Mouse (Mus musculus) thymus, postnatal 10 days (tissue): ENCODE results near the gene Gcnt3.

Experiments used
- DNase-seq, 2 experiments: peaks; one replicate each; pipeline ENCODE4 v3.0.0; 2021; ENCODE audit warnings: low spot score in 2 of 2

Gcnt3 gene

DNA sequence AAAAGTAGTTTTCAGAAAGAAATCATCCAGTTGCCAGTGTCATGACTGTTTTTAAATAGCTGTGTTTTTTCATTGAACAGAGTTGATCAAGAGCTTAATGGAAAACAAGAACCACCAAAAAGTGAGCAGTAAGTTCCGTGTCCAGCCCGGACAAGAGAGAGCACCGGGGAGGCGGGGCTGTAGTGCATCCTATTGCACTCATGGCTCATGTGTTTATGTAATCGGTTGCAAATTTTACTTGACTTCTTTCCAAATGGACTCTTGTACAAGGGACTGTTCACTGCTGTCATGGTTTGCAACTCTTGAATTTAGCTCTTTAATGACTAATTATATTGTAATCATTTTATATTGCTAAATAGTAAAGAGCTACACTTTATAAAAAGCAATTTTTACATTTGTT is 30.9 kb downstream of the Gcnt3 start:
- DNase-seq, result no peak

DNA sequence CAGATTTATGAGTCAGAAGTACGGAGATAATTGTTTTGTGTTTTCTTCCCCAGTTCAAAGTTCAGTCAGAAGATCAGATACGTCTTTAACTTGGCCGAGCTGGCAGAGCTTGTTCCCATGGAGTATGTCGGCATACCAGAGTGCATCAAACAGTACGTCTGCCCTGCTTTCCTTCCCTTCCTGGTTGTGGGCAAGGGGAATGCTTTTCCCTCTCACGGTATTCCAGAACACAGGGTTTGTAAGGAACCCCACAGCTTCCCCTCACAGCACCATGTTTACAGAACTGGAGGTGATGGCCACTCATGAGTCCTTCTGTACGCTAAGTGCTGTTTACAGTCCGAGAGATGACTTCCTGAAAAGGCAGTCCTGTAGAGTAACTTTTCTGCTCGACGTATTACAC is 34.4 kb downstream of the Gcnt3 start:
- no peak for DNase-seq

DNA sequence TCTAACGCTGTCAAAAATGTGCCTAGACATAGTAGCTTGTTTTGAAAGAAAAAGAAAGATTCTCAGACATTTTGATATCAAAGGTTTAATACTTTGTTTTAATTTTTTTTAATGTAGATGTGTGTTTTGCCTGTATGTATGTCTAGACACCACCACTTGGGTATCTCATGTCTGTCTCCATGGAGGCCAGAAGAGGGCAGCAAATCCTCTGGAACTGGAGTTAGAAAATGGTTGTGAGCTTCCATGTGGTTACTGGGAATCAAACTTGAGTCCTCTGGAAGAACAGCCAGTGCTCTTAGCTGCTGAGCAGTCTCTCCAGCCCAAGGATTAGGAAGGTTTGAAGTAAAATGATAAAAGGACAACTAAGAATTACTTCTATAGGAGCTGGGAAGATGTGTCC is 38.6 kb downstream of the Gcnt3 start:
- no peak for DNase-seq

DNA sequence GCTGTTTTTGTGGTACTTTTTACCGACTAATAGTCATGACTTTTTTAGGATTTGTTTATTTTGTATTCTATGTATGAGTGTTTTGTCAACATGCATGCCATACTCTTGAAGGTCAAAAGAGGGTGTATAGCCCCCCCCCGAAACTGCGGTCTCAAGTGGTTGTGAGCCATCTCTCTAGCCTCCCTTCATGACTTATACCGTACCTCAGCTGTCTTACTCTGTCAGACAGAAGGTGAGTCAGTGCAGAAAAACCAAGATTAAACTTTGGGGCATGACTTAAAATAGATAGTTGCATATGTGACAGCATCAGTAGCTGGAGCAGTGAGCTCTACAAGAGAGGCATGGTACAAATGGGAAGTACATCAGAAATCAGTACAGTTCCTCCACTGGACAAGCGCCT is 43.3 kb downstream of the Gcnt3 start:
- no peak for DNase-seq

DNA sequence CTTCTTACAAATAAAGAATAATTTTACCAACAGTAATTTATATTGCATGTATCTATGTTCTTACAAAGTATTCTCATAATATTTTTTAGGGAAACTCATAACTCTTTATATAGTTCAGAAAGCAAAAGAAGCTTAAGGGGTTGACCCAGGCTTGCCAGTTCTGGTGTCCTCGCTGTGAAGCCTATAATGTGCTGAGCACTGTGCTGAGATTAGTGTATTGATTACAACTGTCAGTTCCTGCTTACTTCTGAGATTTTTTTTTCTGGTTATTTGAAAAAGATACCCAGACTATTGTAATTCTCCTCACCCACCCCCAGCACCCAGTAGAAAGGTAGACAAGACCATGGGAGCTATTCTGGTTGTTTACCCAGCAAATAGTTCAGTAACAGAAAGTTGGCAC is 44.4 kb downstream of the Gcnt3 start:
- no peak for DNase-seq

DNA sequence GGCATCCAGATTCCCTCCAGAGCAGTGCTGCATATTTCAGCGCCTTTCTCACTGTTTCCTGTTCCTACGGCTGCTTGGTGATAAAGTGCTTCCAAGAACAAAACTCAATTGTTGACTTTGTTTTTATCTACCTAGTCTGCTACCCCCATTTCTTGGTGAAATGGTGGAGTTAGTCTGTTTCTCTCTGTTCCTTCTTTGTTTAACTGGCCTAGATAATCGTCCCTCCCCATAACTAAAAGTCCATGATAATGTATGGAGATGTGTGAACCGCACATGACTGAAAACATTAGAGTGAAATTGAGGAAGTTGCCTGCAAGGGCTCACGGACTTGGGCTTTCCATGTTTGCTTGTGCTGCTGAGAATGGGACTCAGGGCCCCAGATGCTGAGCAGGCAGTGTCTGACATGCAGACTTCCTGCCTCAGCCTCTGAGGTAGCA is 45.0 kb downstream of the Gcnt3 start:
- no peak for DNase-seq

DNA sequence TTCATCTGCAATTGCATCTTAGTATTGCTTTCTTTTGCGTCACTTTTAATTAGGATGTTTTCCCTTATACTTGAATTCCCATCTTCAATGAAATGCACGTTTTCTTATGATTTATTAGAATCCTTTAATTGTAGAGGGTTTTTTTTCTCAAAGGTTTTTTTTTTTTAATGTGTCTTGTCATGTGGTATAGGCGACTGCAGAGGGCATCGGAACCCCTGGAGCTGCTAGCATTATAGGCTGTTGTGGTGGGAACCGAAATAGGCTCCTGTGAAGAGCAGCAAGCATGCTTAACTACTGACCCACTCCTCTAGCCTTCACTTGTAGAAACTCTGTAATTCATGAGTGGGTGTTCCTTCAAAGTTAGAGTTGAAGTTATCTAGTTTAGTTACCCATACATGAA is 47.5 kb downstream of the Gcnt3 start:
- DNase-seq, result no peak

DNA sequence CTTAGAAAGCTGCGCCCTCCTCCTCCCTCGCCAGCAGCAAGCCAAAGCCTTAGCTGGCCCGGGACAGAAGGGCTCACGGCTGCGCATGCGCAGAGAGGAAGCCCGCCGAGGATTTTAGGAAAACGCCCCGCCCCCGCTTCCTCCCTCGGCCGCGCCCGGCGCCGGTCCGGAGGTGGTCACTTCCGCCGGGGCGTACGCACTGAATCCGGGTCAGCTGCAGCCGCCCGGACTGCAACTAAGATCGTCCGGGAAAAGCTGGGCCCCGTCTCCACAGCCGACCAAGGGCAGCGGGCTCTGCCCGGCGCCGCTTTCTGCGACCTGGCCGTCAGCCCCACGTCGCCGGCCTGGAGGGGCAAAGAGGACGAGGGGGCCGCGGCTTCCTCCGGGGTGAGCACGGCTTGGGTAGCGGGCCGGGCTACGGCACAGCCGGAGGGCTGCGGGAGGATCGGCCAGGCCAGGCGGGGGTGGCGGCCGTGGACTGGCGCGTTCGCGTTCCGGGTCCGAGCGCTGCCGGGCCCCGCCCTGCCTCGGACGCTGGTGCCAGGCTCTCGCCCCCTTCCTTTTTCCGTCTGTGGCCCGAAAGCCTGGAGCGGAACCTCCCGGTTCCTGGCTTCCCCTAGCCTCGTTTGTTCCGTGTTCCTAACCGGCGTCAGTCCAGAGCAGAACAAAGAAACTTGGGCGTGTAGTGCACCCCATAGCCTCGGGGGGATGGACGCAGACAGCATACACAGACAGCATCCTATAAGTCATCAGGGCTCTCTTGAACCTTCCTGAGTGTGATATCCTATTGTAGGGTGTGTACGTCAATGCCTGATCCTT is 48.4 kb downstream of the Gcnt3 start, which contains the start of gene Bnip2:
Bnip2 (plus strand) TSS at position 164 of the 819 bp plus-strand sequence.
- DNase-seq, result peak; percentile 71 to 88

DNA sequence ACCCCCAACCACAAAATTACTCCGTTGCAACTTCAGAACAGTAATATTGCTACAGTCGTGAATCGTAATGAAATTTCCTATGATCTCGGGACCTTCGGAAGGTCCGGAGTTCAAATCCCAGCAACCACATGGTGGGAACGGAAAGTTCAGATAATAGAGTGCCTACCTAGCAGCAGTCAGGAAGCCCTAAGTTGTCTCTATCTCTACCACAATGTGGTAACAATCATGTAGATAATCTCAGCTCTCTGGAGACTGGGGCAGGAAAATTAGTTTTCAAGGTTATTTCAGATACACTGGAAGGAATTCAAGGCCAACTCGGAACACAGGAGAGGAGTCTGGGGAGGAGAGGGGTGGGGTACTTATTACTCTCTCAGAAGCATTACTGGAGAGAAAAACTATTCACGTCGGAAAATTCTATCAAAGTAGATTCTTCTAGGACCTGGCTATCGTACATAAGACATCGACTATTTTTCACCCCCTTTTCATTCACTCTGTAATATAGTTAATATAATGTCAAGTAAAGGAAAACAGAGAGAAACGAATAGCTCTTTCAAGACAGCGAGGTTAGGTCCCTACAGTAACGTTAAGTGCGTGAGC is 49.1 kb downstream of the Gcnt3 start:
- DNase-seq, result no peak

DNA sequence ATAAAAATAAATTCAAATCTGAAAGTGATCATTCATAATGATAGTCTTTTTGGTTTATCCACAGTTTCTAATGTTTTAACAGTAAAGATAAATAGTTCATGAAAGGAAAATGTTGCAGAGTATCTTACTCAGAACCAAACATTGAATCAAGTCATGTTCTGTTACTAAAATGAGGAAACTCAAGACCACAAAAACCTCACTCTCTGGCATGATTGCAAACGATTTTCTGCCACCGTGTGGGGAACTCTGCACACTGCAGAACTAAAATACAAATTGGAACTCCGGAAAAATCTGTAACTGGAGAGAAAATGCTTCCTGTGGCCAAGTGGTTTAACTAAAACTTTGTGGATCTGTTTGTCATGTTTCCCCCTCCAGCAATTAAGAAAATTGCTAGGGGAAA is 50.3 kb downstream of the Gcnt3 start:
- DNase-seq, result peak; percentile 19 to 54

DNA sequence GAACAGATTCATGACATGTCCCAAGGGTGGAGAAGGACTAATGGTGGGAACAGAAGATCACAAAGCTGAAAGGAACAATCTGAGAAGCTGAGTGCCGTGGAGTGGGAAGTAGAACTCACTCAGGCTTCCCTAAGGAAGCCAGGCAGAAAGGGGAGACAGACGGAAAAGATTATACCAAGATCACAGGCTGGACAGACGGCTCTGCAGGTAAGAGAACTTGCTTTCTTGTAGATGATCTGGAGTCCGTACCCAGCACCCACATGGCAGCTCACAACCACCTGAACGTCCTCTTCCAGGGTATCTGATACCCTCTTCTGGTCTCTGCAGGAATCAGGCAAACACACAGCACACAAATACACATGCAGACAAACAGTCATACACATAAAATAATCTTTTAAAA is 51.3 kb downstream of the Gcnt3 start:
- DNase-seq, result no peak

DNA sequence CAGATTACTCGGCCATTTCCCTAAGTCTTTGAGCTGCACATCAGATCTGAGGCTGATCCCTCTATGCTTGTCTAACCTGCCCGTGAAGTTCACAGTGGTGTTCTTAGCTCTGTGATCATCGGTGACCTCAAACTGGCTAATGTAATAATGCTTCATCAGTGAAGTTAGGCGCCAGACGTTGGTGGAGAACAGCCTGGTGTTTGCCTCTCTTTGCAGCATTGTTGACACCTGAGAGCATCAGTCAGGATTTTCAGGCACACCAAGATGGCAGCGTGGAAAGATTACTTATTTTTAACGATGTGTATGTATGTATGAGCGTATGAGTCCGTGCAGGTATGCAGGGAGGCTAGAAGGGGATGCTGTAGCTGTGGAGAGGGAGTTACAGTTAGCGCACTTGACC is 51.8 kb downstream of the Gcnt3 start:
- no peak for DNase-seq

DNA sequence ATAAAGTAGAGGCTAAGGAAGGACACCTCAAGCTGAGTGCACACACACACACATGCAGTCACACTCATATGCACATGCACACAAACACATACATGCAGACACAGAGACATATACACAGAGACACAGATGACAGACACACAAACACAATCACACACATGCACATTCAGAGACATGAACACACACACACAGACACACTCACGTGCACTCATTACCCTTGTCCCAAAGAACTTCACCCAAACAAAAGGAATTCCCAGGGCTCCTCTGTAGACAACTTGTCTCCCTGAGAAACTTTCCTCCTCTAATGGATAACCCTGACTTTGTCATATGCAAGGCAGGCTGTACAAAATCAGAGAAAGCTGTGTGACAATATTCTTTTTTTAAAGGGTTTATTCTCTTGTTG is 52.4 kb downstream of the Gcnt3 start:
- DNase-seq, result no peak
